Mouse (Mus musculus): ENCODE measurements around the gene Pnpla2. TPM values are rescaled to one million over a fixed set of nuclear protein-coding genes. Genes with fewer than 3 reads are reported as not detected.

Pnpla2 gene
- polyA plus RNA-seq, 1 experiment from 2014 or later, result 19.1 TPM

DNA sequence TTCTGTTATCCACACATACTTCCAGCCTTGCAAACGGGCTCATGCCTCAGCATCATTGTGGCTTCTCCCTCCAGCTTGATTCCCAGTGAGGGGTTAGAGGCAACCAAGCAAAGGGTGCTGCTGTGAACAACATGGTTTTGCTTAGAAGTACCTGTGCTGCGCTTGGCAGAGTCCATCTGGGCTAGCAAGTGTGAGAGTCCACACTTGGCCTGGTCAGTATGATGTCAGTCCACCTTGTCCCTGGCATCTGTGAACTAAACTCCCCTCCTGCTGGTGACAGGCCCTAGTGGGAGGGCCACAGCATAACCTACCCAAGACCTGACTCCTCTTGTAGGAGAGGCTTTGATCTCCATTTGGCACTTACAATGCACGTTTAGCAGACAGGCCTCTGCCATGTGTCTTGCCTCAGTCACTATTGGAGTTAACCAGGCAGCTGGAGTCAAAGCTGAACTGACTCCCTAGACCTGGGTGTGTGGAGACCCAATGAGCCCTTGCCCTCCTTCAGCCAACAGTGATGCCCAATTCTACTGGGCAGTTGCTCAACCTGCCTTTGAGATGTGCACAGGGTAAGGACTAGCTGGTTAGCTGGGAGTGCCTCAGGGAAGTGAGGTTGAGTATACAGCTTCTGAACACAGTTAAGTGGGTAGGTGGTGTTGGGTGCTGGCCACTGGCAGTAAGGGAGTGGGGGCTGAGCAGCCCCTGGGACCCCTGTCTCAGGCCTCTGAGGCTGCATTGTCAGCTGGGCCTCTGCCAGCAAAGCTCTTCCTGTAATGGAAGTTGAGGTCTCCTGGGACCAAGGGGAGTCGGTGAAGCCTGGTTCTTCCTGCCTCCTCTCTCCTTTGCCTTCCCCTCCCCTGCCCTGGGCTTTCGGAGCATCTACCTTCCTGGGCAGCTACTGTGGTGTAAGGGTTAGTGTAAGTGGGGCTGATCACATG lies 29.5 kb downstream of the Pnpla2 start:
- Histone ChIP-seq H3K4me2 (replicated peaks) (no peak overlapping the region), H3K36me3 (no peaks in the 10 kb centered on the region), H3K27me3 (peaks cover 18% of the 10 kb centered on the region), H3K9me3 (replicated peaks) (no peaks in the 10 kb centered on the region), H3K4me3 (no peak overlapping the region), H3K4me1 (peaks cover 25% of the 10 kb centered on the region), H3K9ac (no peak overlapping the region), H3K27ac (no peak overlapping the region)
- WGBS, result 73% methylated on average over 5 of the region's 5 CpGs
- ATAC-seq (ENCODE audit: low FRiP score), result no peak

DNA sequence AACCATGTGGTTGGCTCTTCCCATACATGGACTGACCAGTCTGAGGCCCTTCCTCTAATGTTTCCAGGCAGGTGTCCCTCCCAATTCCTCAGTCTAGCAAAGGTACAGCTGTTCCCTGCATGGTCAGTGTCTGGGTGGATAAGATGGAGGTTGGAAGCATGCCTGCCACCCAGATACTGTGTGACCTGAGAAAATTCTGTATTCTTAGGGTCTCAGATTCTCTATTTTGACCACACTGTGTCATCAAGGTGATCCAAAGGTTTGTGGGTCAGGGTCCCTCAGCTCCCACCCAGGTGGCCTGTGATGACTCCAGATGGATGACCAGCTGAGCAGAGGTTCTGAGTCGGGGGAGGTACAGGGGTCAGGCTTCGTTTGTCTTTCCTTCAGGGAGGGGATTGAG lies 30.2 kb downstream of the Pnpla2 start:
- no peaks in the 10 kb centered on the region for H3K36me3 ChIP-seq
- peaks cover 18% of the 10 kb centered on the region for H3K27me3 ChIP-seq
- H3K9me3 ChIP-seq (replicated peaks), result no peaks in the 10 kb centered on the region
- no peak overlapping the region for H3K4me3 ChIP-seq
- WGBS, result 71% methylated on average over 2 of the region's 2 CpGs
- H3K27ac ChIP-seq, result no peak overlapping the region
- H3K9ac ChIP-seq, result no peak overlapping the region
- peaks cover 25% of the 10 kb centered on the region for H3K4me1 ChIP-seq
- ATAC-seq (ENCODE audit: low FRiP score), result no peak
- H3K4me2 ChIP-seq (replicated peaks), result no peak overlapping the region

DNA sequence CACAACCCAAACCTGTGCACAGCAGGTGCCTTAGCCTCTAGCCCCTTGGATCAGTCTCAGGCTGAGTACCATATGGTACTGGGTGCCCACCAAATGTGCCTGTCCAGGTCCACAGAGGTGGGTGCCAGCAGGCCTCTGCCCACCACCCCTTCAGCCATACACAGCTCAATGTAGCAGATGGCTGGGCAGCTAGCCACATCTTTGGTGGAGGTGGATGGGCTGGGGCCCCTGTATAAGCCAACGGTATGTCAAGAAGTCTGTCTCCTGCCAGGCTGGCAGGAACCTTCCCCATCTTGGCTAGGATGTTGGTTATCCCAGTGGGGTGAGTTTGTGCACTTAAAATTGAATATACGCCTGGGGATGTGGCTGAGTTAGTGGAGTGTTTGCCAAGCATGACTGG lies 30.6 kb downstream of the Pnpla2 start:
- H3K27me3 ChIP-seq, result peaks cover 18% of the 10 kb centered on the region
- 85% methylated on average over 2 of the region's 2 CpGs for WGBS
- H3K4me1 ChIP-seq, result peaks cover 25% of the 10 kb centered on the region

DNA sequence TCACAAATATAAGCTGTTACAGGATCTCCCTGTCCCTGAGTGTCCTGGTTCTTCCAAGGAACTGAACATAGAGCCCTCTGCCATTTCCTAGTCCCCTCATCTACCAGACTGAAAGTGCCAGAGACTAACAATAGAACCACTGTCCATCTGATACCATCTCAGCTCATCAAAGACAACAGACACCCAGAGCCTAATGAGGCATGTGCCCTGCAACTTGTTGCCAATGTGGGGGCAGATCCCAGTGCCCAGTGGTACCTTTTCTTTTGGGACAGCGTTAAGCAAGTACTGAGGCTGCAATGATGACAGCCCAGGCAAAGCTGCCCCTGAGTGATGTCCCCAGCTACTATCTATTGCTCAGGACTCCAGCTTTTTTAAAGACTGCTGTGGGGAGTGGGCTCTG lies 31.2 kb downstream of the Pnpla2 start:
- H3K4me2 ChIP-seq (replicated peaks), result no peak overlapping the region
- no peak overlapping the region for H3K9ac ChIP-seq
- no peaks in the 10 kb centered on the region for H3K9me3 ChIP-seq (replicated peaks)
- H3K27me3 ChIP-seq, result peaks cover 18% of the 10 kb centered on the region
- WGBS, result 100% methylated on average over 1 of the region's 1 CpGs
- H3K36me3 ChIP-seq, result no peaks in the 10 kb centered on the region
- peaks cover 21% of the 10 kb centered on the region for H3K4me1 ChIP-seq
- H3K27ac ChIP-seq, result no peak overlapping the region
- no peak for ATAC-seq (ENCODE audit: low FRiP score)
- H3K4me3 ChIP-seq, result no peak overlapping the region

More for the DNA sequence above, 30.6 kb downstream of the Pnpla2 start:
- H3K9me3 ChIP-seq (replicated peaks), result no peaks in the 10 kb centered on the region
- H3K36me3 ChIP-seq, result no peaks in the 10 kb centered on the region
- no peak overlapping the region for H3K27ac ChIP-seq
- no peak overlapping the region for H3K4me3 ChIP-seq
- ATAC-seq (ENCODE audit: low FRiP score), result no peak
- no peak overlapping the region for H3K4me2 ChIP-seq (replicated peaks)
- H3K9ac ChIP-seq, result no peak overlapping the region

DNA sequence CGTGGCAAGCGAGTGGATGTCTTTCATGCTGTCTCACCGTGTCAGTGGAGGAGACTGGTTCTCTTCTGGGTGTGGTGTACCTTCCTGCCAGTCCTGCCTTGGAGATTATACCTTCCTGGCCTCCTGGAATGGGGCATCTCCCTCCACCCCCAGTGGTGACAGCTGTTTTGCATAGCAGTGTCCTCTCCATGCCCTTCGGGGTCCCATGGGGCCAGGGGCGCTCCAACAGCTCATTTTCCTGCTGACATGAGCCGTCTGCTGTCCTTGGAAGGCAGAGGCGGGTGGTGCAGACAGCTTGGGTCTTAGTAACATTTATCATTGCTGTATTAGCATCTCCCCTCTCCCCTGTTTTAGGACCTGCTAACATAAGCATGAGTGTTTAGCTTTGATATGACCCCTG lies 32.1 kb downstream of the Pnpla2 start:
- no peak overlapping the region for H3K27ac ChIP-seq
- WGBS, result 75% methylated on average over 7 of the region's 7 CpGs
- H3K9ac ChIP-seq, result no peak overlapping the region
- peaks cover 5% of the 10 kb centered on the region; the same call in 1 of the 2 replicates for H3K36me3 ChIP-seq
- no peak for ATAC-seq (ENCODE audit: low FRiP score)
- no peak overlapping the region for H3K4me2 ChIP-seq (replicated peaks)
- H3K4me3 ChIP-seq, result no peak overlapping the region
- H3K9me3 ChIP-seq (replicated peaks), result no peaks in the 10 kb centered on the region
- peaks cover 15% of the 10 kb centered on the region for H3K4me1 ChIP-seq
- H3K27me3 ChIP-seq, result peaks cover 17% of the 10 kb centered on the region

DNA sequence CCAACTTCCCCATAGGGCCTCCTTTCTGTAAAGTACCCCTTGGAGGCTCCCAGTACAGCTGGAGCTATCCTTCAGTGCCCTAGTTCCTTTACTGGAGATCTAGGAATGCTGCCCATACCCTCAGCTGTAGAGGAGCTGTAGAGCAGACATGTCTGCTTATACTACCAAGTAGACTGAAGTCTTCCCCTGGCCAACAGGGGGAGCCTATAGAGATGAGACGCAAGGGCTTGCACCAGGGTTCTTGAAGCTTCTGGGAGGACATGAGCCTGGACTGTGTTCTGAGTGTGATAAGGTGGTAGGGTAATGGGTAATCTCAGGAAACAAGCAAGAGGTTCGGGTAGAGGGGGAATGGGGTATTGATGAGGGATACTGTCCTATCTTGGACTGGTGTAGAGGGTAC lies 36.2 kb downstream of the Pnpla2 start:
- WGBS, result 82% methylated on average over 2 of the region's 2 CpGs
- Histone ChIP-seq H3K27me3 (no peaks in the 10 kb centered on the region), H3K9ac (no peak overlapping the region), H3K4me1 (peaks cover 7% of the 10 kb centered on the region), H3K36me3 (peaks cover 37% of the 10 kb centered on the region), H3K4me2 (replicated peaks) (no peak overlapping the region), H3K4me3 (no peak overlapping the region), H3K9me3 (replicated peaks) (no peaks in the 10 kb centered on the region), H3K27ac (no peak overlapping the region)
- ATAC-seq (ENCODE audit: low FRiP score), result no peak

DNA sequence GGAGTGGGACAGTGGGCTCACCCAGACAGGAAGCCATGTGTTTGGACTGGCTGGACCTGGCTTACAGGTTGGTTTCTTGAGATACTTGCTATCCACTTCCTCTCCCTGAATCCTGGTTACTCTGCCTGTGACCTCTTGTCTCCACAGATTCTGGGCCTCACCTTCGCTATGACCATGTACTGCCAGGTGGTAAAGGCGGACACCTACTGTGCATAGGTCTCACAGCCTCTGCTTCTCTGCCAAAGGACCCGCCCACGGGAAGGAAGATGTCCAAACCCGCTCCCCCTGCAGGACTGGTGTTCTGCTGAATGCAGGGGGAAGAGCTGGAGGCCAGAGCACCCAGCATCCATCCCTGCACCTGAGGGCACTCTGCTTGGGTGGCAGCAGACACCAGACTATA lies 37.7 kb downstream of the Pnpla2 start:
- H3K9me3 ChIP-seq (replicated peaks), result no peaks in the 10 kb centered on the region
- H3K27me3 ChIP-seq, result no peaks in the 10 kb centered on the region
- WGBS, result 83% methylated on average over 5 of the region's 5 CpGs
- no peak overlapping the region for H3K9ac ChIP-seq
- peaks cover 37% of the 10 kb centered on the region for H3K36me3 ChIP-seq
- no peak overlapping the region for H3K4me2 ChIP-seq (replicated peaks)
- H3K27ac ChIP-seq, result no peak overlapping the region
- no peak overlapping the region for H3K4me3 ChIP-seq
- no peaks in the 10 kb centered on the region for H3K4me1 ChIP-seq
- no peak for ATAC-seq (ENCODE audit: low FRiP score)

DNA sequence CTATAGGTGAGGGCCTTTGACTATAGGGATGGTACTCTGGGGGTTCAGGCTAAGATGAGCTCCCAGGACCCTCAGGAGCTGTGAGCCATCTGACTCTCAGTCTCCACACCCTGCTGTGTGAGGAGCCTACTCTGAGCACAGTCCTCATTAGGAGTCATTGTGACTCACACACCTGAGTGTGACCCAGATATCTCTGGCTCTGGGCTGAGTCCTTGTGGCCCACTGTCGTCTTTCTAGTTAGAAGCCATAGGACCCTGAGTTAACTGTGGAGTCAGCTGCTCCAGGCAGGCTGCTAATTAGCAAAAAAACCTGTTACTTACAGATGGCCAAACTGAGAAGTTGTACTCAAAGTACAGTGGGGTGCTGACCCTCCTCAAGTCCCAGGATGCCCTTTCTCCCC lies 38.7 kb downstream of the Pnpla2 start:
- 80% methylated on average over 1 of the region's 1 CpGs for WGBS
- Histone ChIP-seq H3K9ac (no peak overlapping the region), H3K4me2 (replicated peaks) (no peak overlapping the region), H3K4me1 (no peaks in the 10 kb centered on the region), H3K27ac (no peak overlapping the region), H3K36me3 (peaks cover 39% of the 10 kb centered on the region), H3K4me3 (no peak overlapping the region), H3K27me3 (no peaks in the 10 kb centered on the region), H3K9me3 (replicated peaks) (no peaks in the 10 kb centered on the region)
- no peak for ATAC-seq (ENCODE audit: low FRiP score)

DNA sequence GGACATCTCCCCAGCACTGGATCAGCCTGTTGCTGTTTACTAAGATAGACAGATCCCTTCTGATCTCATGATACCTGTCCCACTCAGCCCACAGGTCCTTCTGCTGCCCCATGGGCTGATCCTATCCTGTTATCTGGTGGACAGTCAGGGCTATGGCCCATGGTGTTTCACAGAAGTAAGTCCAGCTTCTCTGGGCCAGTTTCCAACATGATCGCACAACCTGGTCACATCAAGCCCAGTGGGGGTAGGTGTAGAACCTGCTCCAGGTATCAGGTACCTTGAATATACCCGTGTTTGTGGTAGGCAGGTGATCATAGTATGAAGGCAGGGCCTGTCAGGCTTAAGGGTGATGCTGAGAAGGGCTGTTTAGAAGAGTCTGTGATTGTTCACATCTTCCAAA lies 40.4 kb downstream of the Pnpla2 start:
- Histone ChIP-seq H3K27me3 (no peaks in the 10 kb centered on the region), H3K36me3 (peaks cover 49% of the 10 kb centered on the region), H3K9ac (no peak overlapping the region), H3K9me3 (replicated peaks) (no peaks in the 10 kb centered on the region), H3K4me2 (replicated peaks) (no peak overlapping the region), H3K4me1 (no peaks in the 10 kb centered on the region), H3K27ac (no peak overlapping the region), H3K4me3 (no peak overlapping the region)
- WGBS, result 83% methylated on average over 2 of the region's 2 CpGs
- no peak for ATAC-seq (ENCODE audit: low FRiP score)

DNA sequence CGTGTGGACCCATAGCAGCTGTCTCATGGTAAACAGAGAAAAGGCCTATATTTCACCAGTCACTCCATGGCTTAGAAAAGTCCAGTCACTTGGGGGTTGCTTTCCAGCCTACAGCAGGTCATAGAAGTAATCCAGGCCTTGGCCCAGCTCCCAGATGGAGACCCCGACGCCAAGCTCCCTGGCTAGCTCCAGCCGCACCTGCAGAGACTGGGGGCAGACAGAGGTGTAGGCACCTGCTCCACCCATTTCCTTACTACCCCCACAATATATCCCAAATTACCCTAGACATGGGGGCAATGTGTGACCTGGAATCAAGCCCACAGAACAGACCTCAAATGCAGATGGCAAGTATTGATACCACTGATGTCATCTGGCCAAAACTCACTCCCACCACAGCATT lies 40.9 kb downstream of the Pnpla2 start:
- Histone ChIP-seq H3K4me1 (no peaks in the 10 kb centered on the region), H3K27me3 (no peaks in the 10 kb centered on the region), H3K36me3 (peaks cover 49% of the 10 kb centered on the region), H3K9me3 (replicated peaks) (no peaks in the 10 kb centered on the region), H3K4me3 (no peak overlapping the region), H3K4me2 (replicated peaks) (no peak overlapping the region), H3K27ac (no peak overlapping the region), H3K9ac (no peak overlapping the region)
- no peak for ATAC-seq (ENCODE audit: low FRiP score)
- WGBS, result 89% methylated on average over 4 of the region's 4 CpGs

DNA sequence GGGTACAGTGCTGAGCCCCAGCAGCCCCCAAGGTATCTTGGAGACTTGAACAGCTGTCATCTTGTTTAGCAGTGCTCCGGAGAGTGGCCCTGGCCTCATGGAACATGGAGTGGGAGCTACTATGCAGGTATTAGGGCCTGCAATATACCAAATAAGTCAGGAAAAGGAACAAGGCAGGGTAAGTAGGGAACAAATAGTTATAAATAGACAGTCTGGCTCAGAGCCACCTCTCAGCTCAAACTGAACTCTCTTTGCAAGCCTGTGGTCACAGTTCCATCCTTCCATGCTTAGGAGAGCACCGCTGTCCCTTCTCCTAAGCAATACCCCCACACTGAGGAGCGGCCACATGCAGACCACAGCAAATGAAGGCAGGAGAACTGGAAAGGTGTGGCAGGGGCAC lies 42.6 kb downstream of the Pnpla2 start:
- H3K4me2 ChIP-seq (replicated peaks), result no peak overlapping the region
- H3K4me1 ChIP-seq, result no peaks in the 10 kb centered on the region
- no peak overlapping the region for H3K27ac ChIP-seq
- H3K4me3 ChIP-seq, result no peak overlapping the region
- WGBS, result 95% methylated on average over 3 of the region's 3 CpGs
- no peak overlapping the region for H3K9ac ChIP-seq
- H3K36me3 ChIP-seq, result peaks cover 42% of the 10 kb centered on the region
- no peak for ATAC-seq (ENCODE audit: low FRiP score)
- no peaks in the 10 kb centered on the region for H3K27me3 ChIP-seq
- no peaks in the 10 kb centered on the region for H3K9me3 ChIP-seq (replicated peaks)

DNA sequence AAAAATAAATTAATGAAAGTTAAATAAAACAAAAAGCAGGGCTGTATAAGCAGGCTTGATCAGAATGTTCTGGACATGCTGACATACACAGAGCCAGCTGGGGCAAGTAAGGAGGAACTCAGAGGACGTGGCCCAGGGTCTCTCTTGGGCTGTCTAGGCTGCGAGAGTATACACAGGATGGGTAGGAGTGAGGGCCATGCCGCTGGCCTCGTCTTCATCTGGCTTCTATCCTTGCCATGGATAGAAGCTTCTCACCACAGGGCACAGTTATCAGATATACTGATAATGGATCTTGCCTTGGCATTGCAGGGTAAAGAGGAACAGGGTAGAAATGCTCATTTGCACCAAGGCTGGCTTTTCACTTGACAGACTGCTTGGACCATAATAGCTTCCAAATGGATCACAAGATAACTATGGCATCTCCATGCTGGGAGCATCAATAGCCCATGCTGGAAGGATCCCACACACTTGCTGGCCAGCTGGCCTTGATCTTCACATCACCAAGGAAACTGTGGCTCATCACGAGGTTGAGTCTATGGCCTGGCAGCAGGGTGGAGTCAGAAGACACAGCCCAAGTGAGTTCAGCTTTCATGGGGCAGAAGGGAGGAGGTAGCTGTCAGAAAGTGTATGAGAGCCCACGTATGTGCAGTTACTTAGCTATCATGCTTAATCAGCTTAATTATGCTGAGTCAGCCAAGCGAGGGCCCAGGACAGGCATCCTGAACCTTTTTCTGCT lies 47.0 kb downstream of the Pnpla2 start:
- 87% methylated on average over 7 of the region's 7 CpGs for WGBS
- peaks cover 14% of the 10 kb centered on the region; the same call in 1 of the 2 replicates for H3K36me3 ChIP-seq
- no peak overlapping the region for H3K4me3 ChIP-seq

More for the DNA sequence above, 47.0 kb downstream of the Pnpla2 start:
- no peak for ATAC-seq (ENCODE audit: low FRiP score)
- Histone ChIP-seq H3K4me2 (replicated peaks) (no peak overlapping the region), H3K27ac (no peak overlapping the region), H3K9ac (no peak overlapping the region), H3K4me1 (no peaks in the 10 kb centered on the region), H3K27me3 (no peaks in the 10 kb centered on the region), H3K9me3 (replicated peaks) (no peaks in the 10 kb centered on the region)

Data from hindbrain, embryonic 12.5 days (tissue).